Mouse (Mus musculus) c-Kit-positive CD71-positive TER-119-positive erythroid progenitor cells, embryonic 14.5 days (primary cell): ENCODE results near the gene Klk14.
A peak's percentile ranks its signal among the peaks of the same experiment; 100 is the strongest.
"Not testable (repeated sequence)": the region's sequence is repeated elsewhere in the genome, so short reads cannot be mapped to it uniquely, and the experiment has no call there.

Experiments
- DNase-seq: peaks from one replicate; pipeline ENCODE4 v3.0.0-alpha.2; 2013; ENCODE audit warnings: low spot score

Gene Klk14

GRCm38 (mm10) chr7:43690118-43690517 is at the start of gene Klk14:
Gene Klk14 (plus strand): TSS chr7:43690418.
- no peak for DNase-seq

GRCm38 (mm10) chr7:43642587-43642986 is 47.6 kb upstream of the Klk14 start:
- no peak for DNase-seq

GRCm38 (mm10) chr7:43643046-43643652 is 47.1 kb upstream of the Klk14 start:
- no peak for DNase-seq

DNA sequence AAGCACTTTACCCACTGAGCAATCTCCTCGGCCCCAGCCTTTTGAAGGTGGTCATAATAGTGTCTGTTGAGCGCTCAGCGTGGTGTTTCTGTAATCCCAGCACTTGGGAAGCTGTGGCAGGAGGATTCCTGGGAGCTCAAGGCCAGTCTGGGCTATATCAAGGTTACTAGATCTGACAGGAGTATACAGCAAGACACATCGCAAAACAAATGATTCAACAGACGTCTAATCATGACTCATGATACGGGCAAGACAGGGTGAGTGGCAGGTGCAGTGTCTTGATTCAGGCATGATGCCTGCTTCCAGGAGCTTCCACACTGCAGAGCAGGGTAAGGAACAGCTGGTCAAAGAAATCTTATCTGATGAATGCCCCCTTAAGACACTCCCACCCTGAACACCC is 37.5 kb upstream of the Klk14 start:
- DNase-seq: no peak

DNA sequence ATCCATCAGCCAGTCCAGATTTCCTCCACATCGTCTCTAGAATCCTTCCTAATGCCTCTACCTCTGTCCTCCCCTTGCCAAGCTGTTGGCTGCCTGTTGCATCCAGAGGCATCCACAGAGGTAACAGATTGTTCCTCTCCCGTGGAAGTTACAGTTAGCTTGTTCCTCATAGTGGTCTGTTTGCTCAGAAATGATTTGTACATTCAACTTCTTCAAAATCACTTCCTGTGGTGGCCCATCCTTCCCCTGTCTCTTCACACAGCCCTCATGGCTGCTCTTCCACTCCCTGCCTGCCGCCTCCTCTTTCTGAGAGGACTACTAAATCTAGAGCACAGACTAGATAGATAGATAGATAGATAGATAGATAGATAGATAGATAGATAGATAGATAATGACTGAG is 35.7 kb upstream of the Klk14 start:
- DNase-seq: no peak

GRCm38 (mm10) chr7:43656232-43656631 is 34.0 kb upstream of the Klk14 start:
- no peak for DNase-seq

DNA sequence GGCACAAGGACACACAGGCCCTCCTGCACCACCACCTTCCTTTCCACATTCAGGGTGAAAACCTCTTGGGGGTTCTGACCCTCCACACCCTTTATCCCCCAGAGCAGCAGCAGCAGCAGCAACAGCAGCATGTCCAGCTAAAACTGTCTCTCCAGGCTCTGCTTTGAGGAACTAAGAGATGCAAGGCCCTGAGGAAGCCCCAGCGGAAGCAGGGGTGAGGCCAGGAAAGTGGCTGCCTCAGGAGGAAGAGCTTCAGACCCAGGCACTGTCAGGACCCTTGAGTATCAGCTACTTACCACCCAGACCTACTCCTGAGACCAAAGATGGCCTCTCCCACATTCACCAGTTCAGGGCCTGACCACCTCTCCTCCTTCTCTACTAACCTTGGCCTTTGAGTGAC is 30.2 kb upstream of the Klk14 start, which contains the start of gene Siglece:
Siglece (minus strand) TSS at position 160 of the 400 bp plus-strand sequence.
- no peak for DNase-seq

DNA sequence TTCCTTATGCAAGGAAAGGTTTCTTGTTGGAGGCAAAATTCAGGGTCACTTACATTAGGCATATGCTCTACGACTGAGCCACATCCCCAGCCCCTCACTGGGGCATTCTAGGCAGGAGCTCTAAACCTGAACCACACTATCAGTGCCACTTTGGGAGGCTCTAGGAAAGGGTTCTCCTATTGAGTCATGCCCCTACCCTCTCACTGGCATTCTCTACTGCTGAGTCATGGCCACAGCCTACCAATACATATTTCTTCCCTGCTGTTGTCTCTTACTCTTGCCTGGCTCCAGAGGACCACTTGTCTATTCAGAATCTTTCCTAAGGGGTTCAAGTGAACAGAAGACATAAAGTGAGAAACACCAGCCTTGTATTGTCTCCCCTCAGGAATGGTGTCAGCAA is 27.4 kb upstream of the Klk14 start:
- DNase-seq: no peak

DNA sequence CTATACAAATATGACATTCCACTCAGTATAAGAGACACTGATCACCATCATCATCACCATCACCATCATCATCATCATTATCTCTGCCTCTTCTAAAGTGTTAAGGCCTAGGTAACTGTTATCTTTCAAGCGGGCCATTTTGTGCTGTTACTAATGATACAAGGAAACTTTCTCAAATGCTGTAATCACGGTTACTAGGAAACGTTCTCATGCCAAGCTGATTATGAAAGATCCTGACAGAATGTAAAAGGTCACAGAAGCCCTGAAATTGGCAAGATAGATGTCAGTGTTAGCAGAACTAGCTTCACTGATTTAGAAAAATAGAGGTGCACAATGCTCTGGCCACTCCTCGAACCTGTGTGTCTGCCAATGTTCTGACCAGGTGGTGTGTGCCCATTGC is 23.0 kb upstream of the Klk14 start:
- not testable (repeated sequence) for DNase-seq

GRCm38 (mm10) chr7:43668582-43668981 is 21.6 kb upstream of the Klk14 start:
- peak; percentile 23 for DNase-seq

DNA sequence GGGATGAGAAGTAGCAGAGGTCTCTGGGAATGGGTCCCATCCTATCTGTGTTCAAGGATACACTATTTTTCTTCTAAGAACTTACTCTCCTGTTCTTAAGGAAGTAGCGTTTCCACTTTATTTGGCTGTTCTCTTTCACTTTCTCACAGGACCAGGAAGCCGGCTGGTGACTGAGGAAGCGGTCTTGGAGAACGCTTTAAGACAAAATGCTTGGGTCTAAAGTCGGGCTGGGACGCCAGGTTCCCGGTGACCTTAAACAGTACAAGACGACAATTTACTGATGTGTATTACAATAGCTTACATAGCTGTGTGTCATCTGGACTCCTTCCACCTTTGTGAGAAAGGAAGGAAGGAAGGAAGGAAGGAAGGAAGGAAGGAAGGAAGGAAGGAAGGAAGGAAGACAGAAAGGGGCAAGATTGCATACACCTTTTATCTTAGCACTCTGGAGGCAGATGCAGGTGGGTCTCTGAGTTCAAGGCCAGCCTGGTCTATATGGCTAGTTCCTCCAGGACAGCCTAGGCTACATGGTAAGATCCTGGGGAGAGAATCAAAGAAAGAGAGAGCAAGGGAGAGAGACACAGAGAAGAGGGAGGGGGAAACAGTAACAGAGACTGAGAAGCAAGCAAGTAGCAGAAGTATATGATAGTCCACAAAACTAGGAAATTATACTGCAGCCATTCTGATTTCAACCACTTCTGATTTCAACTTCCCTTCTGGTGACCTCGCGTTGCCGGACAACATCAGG is 19.0 kb upstream of the Klk14 start:
- DNase-seq: no peak

DNA sequence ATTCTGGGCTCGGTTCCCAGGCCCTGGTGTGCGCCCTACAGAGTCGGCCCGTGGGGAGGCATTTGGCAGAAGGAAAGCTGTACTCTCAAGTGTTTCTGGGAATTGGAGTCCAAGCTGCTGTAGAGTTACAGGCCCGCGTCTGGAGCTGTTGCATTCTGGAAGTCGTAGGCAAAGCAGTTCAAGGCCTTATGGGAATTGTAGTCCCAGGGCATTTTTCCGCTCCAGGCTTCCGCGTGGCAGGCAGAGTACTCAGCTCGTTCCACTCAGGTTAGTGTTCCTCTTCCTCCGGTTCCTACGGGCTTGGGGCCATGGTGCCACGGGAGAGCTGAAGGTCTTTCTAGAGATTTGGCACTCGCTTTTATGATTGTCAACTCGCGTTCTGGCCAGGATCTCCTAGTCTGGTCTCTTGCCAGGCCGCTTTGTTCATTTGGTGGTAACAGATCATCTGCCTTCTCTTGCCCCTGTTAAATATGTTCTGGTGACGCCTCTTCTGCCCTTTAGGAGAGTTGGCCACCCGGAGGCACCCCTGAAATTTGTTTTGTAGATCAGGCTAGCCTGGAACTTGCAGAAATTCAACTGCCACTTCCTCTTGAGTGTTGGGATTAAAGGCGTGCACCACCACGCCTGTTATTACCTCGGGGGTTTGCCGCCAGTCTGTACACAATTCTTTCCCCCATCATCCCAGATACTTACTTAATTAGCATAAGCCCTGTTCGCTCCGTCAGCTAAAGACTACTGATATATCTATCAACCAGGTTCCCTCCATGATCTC is 18.2 kb upstream of the Klk14 start, which contains the start of gene Ctu1:
Ctu1 (plus strand) TSS at position 208 of the 772 bp plus-strand sequence.
- peak; percentile 79 for DNase-seq

DNA sequence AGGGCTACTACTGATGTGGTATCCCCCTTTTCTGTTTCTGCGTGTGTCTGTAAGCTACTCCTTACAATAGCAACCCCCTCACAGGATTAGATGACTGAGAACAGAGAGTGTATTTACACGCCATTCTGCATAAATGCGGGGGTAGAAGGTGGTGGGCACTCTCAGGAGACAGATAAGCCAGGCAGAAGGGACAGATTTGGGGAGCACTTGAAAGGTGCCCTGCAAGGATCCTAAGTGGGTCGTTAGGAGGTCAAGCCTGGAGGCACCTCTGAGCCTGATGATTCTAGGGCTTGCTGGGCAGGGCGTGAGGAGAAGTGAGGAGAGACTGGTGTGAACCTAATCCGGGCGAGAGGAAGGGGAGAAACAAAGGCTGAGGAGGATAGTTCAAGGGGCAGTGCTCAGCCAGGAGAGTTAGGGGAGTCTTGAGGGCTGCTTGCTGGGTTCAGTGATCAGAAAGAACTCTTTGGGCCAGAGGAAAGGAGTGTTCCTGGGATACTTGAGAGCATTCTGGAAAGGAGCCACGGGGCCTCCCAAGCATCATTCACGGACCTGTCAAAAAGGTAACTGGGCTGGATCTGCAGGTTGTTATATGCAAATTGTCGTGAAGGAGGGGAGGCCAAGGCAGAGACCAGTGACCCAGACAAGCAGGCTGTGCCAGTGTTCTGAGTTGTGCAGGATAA is 17.5 kb upstream of the Klk14 start:
- no peak for DNase-seq

DNA sequence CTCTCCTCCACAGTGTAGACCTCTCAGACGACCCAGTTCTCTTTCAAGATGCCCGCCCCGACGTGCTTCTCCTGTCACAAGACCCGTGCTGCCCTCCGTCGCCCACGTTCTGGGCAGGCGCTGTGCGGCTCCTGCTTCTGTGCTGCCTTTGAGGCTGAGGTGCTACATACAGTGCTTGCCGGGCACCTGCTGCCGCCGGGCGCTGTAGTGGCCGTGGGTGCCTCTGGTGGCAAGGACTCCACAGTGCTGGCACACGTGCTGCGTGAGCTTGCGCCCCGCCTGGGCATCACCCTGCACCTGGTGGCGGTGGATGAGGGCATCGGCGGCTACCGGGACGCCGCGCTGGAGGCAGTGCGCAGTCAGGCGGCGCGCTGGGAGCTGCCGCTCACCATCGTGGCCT is 15.1 kb upstream of the Klk14 start:
- no peak for DNase-seq

GRCm38 (mm10) chr7:43678517-43678916 is 11.7 kb upstream of the Klk14 start:
- DNase-seq: peak; percentile 28

GRCm38 (mm10) chr7:43680960-43681359 is 9.3 kb upstream of the Klk14 start:
- DNase-seq: peak; percentile 40

DNA sequence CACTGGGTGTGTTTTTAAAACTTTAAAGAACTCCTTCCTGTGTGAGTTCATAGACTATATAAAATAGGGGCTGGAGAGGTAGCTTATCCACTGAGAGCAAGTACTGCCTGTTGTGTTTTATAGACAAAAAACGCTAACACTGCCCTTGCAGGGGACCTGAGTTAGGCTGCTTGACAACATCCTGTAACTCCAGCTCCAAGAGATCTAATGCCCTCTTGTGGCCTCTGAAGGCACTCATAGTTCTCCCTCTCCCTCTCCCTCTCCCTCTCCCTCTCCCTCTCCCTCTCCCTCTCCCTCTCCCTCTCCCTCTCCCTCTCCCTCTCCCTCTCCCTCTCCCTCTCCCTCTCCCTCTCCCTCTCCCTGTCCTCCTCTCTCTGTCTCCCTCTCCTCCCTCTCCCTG is 7.7 kb upstream of the Klk14 start:
- not testable (repeated sequence) for DNase-seq

DNA sequence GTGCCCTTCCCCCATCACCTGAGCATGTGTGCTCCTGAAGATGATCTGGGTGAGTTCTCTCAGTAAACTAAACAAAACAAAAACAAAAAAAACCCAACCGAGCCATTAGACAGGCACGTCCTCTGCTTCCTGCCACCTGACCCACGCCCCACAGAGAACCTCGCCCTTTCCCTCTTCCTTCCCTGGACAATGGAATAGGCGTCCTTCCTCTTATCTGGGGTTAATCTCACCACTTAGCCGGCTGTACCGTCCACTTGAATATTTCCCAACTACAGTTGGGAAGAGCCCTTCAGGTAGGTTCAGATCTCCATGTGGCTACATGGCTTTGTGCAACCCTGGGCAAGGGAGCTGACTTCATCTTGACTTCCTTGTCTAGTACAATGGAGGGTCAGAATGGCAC is 5.1 kb upstream of the Klk14 start:
- no peak for DNase-seq

GRCm38 (mm10) chr7:43710031-43710430 is 19.8 kb downstream of the Klk14 start:
- no peak for DNase-seq

- no peak for DNase-seq
Measured at GRCm38 (mm10) chr7:43712267-43712666, 22.0 kb downstream of the Klk14 start, which contains the start of gene Klk13. Gene Klk13 (plus strand): TSS chr7:43712567.

DNA sequence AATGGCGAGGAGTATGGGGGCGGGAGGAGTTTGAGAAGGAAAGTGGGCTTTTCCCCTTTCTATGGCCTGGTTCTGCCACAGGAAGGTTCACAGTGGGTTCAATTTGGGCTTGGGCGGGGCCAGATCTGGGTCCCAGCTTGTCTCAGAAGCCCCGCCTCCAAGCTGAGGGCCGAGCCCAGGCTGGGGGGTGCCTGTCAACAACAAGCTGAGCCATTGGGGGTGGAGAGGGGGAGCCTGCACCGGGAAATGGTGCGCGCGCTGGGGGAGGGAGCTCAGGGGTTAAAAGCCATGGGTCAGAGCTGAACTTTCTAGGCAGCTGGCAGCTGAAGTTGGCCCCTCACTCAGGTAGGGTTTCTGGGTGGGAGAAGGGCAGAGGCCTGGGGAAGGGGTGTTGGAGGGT is 22.7 kb downstream of the Klk14 start:
- DNase-seq: no peak

DNA sequence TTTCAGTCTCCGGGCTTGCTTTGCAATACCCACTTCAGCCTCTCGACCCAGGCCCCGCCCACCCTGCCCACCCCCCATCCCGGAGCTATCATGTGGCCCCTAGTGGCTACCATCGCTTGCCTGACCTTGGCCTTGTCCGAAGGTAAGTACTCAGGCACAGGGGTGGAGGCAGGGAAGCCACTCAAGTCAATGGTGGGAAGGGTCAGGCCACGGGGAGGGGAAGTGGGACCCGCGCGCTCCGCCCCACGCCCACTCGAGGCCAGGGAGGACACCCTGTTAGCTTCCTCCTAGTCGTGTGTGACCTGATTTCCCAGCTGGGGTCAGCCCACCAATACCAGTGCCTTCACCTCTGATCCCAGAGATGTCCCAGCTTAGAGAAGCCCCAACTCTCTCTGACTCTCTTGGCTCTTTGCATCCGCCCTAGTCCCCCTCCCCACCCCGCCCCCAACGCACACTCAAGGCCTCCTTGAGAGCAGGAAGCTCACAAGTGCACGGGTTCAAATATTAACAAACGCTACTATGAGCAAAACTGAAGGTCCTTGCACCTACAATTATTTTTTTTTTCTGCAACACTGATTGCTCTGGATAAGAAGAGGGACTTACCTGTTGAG is 23.6 kb downstream of the Klk14 start:
- DNase-seq: no peak
